Mouse (Mus musculus) limb, embryonic 13.5 days (tissue): ENCODE results near the gene Mrps36. TPM values are rescaled to one million over a fixed set of nuclear protein-coding genes. Genes with fewer than 3 reads are reported as not detected.
"Not testable (repeated sequence)": the region's sequence is repeated elsewhere in the genome, so short reads cannot be mapped to it uniquely, and the experiment has no call there.

Experiments
- ATAC-seq: fragments of 200-750 bp; cut with Nextera tagmentation; 2 replicates; pipeline ENCODE4 v1.8.0; 2017; ENCODE audit warnings: low read depth, moderate number of reproducible peaks, moderate TSS enrichment; ENCODE audit not compliant: low FRiP score
- H3K27ac ChIP-seq: fragments of 300-500 bp; sonication (generic); 2 replicates; pipeline ENCODE4 v1.5.1; 2015; ENCODE audit warnings: inconsistent platforms, mild to moderate bottlenecking, moderate library complexity
- H3K27me3 ChIP-seq: fragments of 300-500 bp; sonication (generic); 2 replicates; pipeline ENCODE4 v1.6.1; 2015; ENCODE audit warnings: mild to moderate bottlenecking, inconsistent platforms
- H3K36me3 ChIP-seq: fragments of 300-500 bp; sonication (generic); 2 replicates; pipeline ENCODE4 v1.6.1; 2015; ENCODE audit warnings: inconsistent platforms, mild to moderate bottlenecking, moderate library complexity
- H3K4me1 ChIP-seq: fragments of 300-500 bp; sonication (generic); 2 replicates; pipeline ENCODE4 v1.6.1; 2015; ENCODE audit warnings: inconsistent platforms
- H3K4me2 ChIP-seq: fragments of 300-500 bp; sonication (generic); replicated peaks from 2 replicates; pipeline ENCODE4 v1.6.1; 2015; ENCODE audit warnings: inconsistent platforms, mild to moderate bottlenecking, moderate library complexity
- H3K4me3 ChIP-seq: fragments of 300-500 bp; sonication (generic); 2 replicates; pipeline ENCODE4 v1.5.1; 2015; ENCODE audit warnings: moderate library complexity, mild to moderate bottlenecking, inconsistent platforms
- H3K9ac ChIP-seq: fragments of 300-500 bp; sonication (generic); 2 replicates; pipeline ENCODE4 v1.6.1; 2015; ENCODE audit warnings: mild to moderate bottlenecking, inconsistent platforms
- H3K9me3 ChIP-seq: fragments of 300-500 bp; sonication (generic); 2 replicates; pipeline ENCODE4 v1.6.1; 2016; ENCODE audit warnings: inconsistent platforms
- WGBS: fragments of 180-500 bp; shearing (Covaris S2); methylation state at CpG from one replicate; pipeline ENCODE4 v1.1.7; 2015; 5-methylcytosine and 5-hydroxymethylcytosine counted together
- polyA plus RNA-seq: library from polyadenylated mRNA; unstranded; fragments of >200 nt; fragmentation: Nextera tagmentation; extraction: Ambion mirVana; gene quantifications from 2 replicates; pipeline ENCODE4 v1.2.1, GENCODE M21; 2015

The Mrps36 gene
- 100.0 and 102 TPM in 2 replicates for polyA plus RNA-seq

GRCm38 (mm10) chr13:100744036-100744744 is at the start of gene Mrps36:
Gene Mrps36 (minus strand): TSS chr13:100744659.
- WGBS = under 1% methylated on average over 51 of the region's 52 CpGs
- peak; percentile 96 for ATAC-seq
- Histone ChIP-seq H3K4me2 (peak within 1 kb of the TSS; percentile 66), H3K9me3 (no peaks in the 10 kb centered on the region), H3K36me3 (no peaks in the 10 kb centered on the region), H3K4me1 (peaks cover 12% of the 10 kb centered on the region), H3K27me3 (no peaks in the 10 kb centered on the region), H3K27ac (peak within 1 kb of the TSS; percentile 87), H3K9ac (peak within 1 kb of the TSS; percentile 78), H3K4me3 (peak within 1 kb of the TSS; percentile 70)

- 83% methylated on average over 3 of the region's 3 CpGs for WGBS
- H3K4me1 ChIP-seq = peaks cover 15% of the 10 kb centered on the region
These were observed 44.6 kb upstream of the Mrps36 start for GRCm38 (mm10) chr13:100789083-100789482.

GRCm38 (mm10) chr13:100788057-100788456 is 43.6 kb upstream of the Mrps36 start:
- H3K4me3 ChIP-seq, H3K9me3 ChIP-seq, ATAC-seq, H3K27ac ChIP-seq, H3K36me3 ChIP-seq, H3K4me2 ChIP-seq, H3K27me3 ChIP-seq, H3K9ac ChIP-seq: not testable (repeated sequence)
- peaks cover 22% of the 10 kb centered on the region for H3K4me1 ChIP-seq
- 92% methylated on average over 13 of the region's 14 CpGs for WGBS

More at GRCm38 (mm10) chr13:100789083-100789482, 44.6 kb upstream of the Mrps36 start:
- no peak overlapping the region for H3K9ac ChIP-seq
- H3K4me2 ChIP-seq = no peak overlapping the region
- no peaks in the 10 kb centered on the region for H3K9me3 ChIP-seq
- no peak for ATAC-seq
- H3K27ac ChIP-seq = no peak overlapping the region
- H3K4me3 ChIP-seq = no peak overlapping the region
- no peaks in the 10 kb centered on the region for H3K27me3 ChIP-seq
- H3K36me3 ChIP-seq = 0 out of 2 replicates have a peak, but pooled peaks cover under 1% of the 10 kb centered on the region

- no peak overlapping the region for H3K4me2 ChIP-seq
- no peaks in the 10 kb centered on the region for H3K9me3 ChIP-seq
- H3K27ac ChIP-seq = no peak overlapping the region
- peaks cover 13% of the 10 kb centered on the region; the same call in 1 of the 2 replicates for H3K36me3 ChIP-seq
- WGBS = 62% methylated on average over 6 of the region's 6 CpGs
- peaks cover 22% of the 10 kb centered on the region for H3K4me1 ChIP-seq
- no peak for ATAC-seq
- H3K27me3 ChIP-seq = no peaks in the 10 kb centered on the region
- H3K4me3 ChIP-seq = no peak overlapping the region
- no peak overlapping the region for H3K9ac ChIP-seq
These were observed 43.0 kb upstream of the Mrps36 start for GRCm38 (mm10) chr13:100787316-100788010.

DNA sequence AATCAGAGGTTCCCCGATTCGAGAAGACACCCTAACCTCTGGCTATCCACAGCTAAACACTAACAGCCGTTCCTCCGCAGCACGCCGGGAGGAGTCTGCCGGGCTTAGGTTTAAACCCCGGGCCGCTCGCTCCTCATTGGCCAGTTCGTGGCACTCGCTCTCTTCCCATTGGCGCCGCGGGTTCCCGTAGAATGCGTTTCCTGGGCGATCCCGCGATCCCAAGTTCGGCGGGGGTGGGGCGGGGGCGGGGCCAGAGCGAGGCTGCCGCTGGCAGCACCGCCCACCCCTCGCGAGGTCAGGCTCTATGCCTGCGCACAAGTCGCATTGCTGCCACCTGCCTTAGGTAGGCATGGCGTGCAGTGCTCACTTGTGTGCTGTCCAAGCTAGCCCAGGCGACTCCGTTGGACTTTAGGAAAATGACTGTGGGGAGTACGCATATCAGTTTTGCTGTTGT is 42.0 kb upstream of the Mrps36 start, which contains the start of gene Ccnb1:
Gene Ccnb1, minus strand, starts transcription at position 157 of the 454 bp plus-strand sequence.
- Histone ChIP-seq H3K36me3 (peaks cover 23% of the 10 kb centered on the region), H3K4me3 (peak within 1 kb of the TSS; percentile 92), H3K27me3 (no peaks in the 10 kb centered on the region), H3K27ac (peak within 1 kb of the TSS; percentile 48; the same call in 1 of the 2 replicates), H3K4me1 (peaks cover 22% of the 10 kb centered on the region), H3K9ac (peak within 1 kb of the TSS; percentile 83), H3K9me3 (no peaks in the 10 kb centered on the region), H3K4me2 (peak within 1 kb of the TSS; percentile 89)
- under 1% methylated on average over 35 of the region's 35 CpGs for WGBS
- peak; percentile 100 for ATAC-seq

DNA sequence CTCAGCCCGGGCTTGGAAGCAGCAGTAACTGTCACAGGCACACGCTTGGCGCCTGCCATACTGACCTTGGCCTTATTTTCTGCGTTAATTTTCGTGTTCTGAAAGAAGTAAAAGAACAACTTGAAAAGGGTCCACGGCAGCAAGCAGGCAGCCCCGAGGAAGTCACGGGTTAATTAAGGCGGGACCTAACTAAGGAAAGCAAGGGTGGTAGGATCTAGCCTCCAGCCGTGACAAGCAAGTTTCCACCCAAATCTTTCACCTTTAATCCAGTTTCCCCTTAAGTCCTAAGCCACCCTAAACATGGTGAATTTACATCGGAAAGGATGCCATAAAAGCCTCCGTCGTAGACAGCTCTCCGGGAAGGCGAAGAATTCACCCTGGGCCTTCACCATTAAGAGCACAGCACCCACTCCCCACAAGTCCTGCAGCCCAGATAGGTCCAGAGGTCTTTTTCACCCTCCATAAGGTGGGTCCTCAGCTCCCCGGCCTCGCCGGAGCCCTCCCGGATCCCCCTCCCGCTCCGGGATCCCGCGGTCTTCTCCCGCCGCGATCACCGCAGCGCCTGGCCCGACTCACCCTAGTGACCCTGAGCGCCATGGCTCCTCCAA is 41.5 kb upstream of the Mrps36 start:
- Histone ChIP-seq H3K4me3 (peak overlapping the region; percentile 92), H3K36me3 (peaks cover 28% of the 10 kb centered on the region), H3K27me3 (no peaks in the 10 kb centered on the region), H3K9me3 (no peaks in the 10 kb centered on the region), H3K4me1 (peaks cover 22% of the 10 kb centered on the region), H3K9ac (peak overlapping the region; percentile 83), H3K4me2 (peak overlapping the region; percentile 89), H3K27ac (peak overlapping the region; percentile 48; the same call in 1 of the 2 replicates)
- ATAC-seq = peak; percentile 38
- under 1% methylated on average over 30 of the region's 30 CpGs for WGBS

GRCm38 (mm10) chr13:100777491-100777890 is 33.0 kb upstream of the Mrps36 start:
- H3K4me1 ChIP-seq = peaks cover 20% of the 10 kb centered on the region
- H3K27me3 ChIP-seq = no peaks in the 10 kb centered on the region
- peaks cover 37% of the 10 kb centered on the region for H3K36me3 ChIP-seq
- ATAC-seq = no peak
- no peak overlapping the region for H3K4me3 ChIP-seq
- H3K4me2 ChIP-seq = no peak overlapping the region
- no peak overlapping the region for H3K27ac ChIP-seq
- WGBS = 76% methylated on average over 3 of the region's 3 CpGs
- H3K9me3 ChIP-seq = no peaks in the 10 kb centered on the region
- H3K9ac ChIP-seq = no peak overlapping the region

- no peak for ATAC-seq
- Histone ChIP-seq H3K27ac (no peak overlapping the region; the same call in 1 of the 2 replicates), H3K36me3 (peaks cover 36% of the 10 kb centered on the region), H3K9me3 (no peaks in the 10 kb centered on the region), H3K27me3 (no peaks in the 10 kb centered on the region), H3K4me1 (peaks cover 20% of the 10 kb centered on the region), H3K4me2 (peak overlapping the region; percentile 96), H3K9ac (no peak overlapping the region; the same call in 1 of the 2 replicates), H3K4me3 (no peak overlapping the region)
- WGBS = 65% methylated on average over 6 of the region's 6 CpGs
These were observed 32.3 kb upstream of the Mrps36 start for GRCm38 (mm10) chr13:100776710-100777109.

DNA sequence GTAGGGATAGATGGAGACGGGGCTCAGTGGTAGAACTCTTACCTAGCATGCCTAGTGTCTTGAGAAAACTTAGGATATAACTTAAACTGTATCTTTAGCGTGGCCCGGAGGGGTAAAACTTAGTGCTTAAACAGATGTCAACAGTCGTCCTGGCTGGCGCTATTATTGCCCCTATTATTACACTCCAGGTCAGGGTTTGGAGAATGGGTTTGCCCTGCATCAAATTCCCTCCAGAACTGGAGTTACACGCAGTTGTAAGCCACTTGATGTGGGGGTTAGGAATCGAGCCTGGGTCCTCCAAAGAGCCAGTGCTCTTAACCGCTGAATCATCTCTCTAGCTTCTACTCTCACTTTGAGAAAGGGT is 31.6 kb upstream of the Mrps36 start:
- ATAC-seq = peak; percentile 72
- Histone ChIP-seq H3K4me1 (peaks cover 20% of the 10 kb centered on the region), H3K4me2 (peak overlapping the region; percentile 96), H3K4me3 (peak overlapping the region; percentile 90), H3K9ac (peak overlapping the region; percentile 59), H3K36me3 (peaks cover 36% of the 10 kb centered on the region), H3K27ac (peak overlapping the region; percentile 61; the same call in 1 of the 2 replicates), H3K9me3 (no peaks in the 10 kb centered on the region), H3K27me3 (no peaks in the 10 kb centered on the region)
- WGBS = 15% methylated on average over 8 of the region's 8 CpGs

GRCm38 (mm10) chr13:100775252-100776055 is 31.0 kb upstream of the Mrps36 start, which contains the start of gene Cenph:
Gene Cenph (minus strand): TSS chr13:100775899.
- H3K9me3 ChIP-seq = no peaks in the 10 kb centered on the region
- H3K4me1 ChIP-seq = peaks cover 20% of the 10 kb centered on the region
- ATAC-seq = peak; percentile 94
- H3K27me3 ChIP-seq = no peaks in the 10 kb centered on the region
- peak within 1 kb of the TSS; percentile 61; the same call in 1 of the 2 replicates for H3K27ac ChIP-seq
- H3K4me3 ChIP-seq = peak within 1 kb of the TSS; percentile 90
- peaks cover 36% of the 10 kb centered on the region for H3K36me3 ChIP-seq
- peak within 1 kb of the TSS; percentile 96 for H3K4me2 ChIP-seq
- H3K9ac ChIP-seq = peak within 1 kb of the TSS; percentile 84
- WGBS = under 1% methylated on average over 46 of the region's 46 CpGs

GRCm38 (mm10) chr13:100774704-100775103 is 30.2 kb upstream of the Mrps36 start:
- H3K4me1 ChIP-seq = peaks cover 20% of the 10 kb centered on the region
- no peak for ATAC-seq
- H3K9ac ChIP-seq = peak overlapping the region; percentile 84

More at GRCm38 (mm10) chr13:100774704-100775103, 30.2 kb upstream of the Mrps36 start:
- Histone ChIP-seq H3K4me2 (peak overlapping the region; percentile 96), H3K27me3 (no peaks in the 10 kb centered on the region), H3K4me3 (peak overlapping the region; percentile 90), H3K36me3 (peaks cover 36% of the 10 kb centered on the region), H3K9me3 (no peaks in the 10 kb centered on the region), H3K27ac (no peak overlapping the region)
